Mouse (Mus musculus) liver, embryonic 14.5 days (tissue): ENCODE measurements around the gene Hopx.

Experiments
- CTCF ChIP-seq: IDR thresholded peaks from 2 replicates; pipeline ENCODE4 v1.5.1; 2016; ENCODE audit warnings: antibody characterized with exemption, low read depth, control low read depth
- EP300 ChIP-seq: IDR thresholded peaks from 2 replicates; pipeline ENCODE4 v1.6.1; 2016; ENCODE audit warnings: antibody characterized with exemption, low read depth

DNA sequence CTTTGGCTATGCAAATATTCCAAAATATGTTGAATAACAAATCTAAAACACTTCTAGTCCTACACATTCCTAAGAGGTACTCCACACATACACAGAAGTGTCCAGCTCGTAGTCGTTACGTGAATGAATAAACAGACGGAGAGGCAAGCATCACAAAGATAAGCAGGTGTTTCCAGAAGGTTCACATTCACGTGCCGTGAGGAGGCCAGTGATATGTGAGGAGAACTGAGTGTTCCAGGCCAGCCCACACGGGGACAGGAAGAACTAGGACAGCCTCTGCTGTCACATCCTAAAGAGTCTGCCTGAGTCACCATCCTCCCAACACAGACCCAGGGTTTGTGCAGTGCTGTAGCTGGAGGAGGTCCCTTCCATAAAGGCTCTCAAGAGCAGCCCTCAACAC lies 36.2 kb upstream of the Hopx start:
- TF ChIP-seq CTCF: no peak
- TF ChIP-seq EP300: peak; percentile 57
